Mouse (Mus musculus): ENCODE data around the gene Dpf3. TPM values are rescaled to one million over a fixed set of nuclear protein-coding genes. Genes with fewer than 3 reads are reported as not detected.

Dpf3 gene
- total RNA-seq, 4 experiments from 2014 or later: 16.3 to 26.0 (median 20.2) TPM

Other genes starting within 250 kb of the Dpf3 start
- 10 to 100 TPM; 29.4 to 35.6 (median 30.6) TPM for gene Dcaf4, start 32.8 kb upstream of the Dpf3 start, total RNA-seq (2022)
- 10 to 100 TPM; 44.0 to 50.8 (median 47.7) TPM for gene Zfyve1, start 109.5 kb upstream of the Dpf3 start, total RNA-seq (2022)
- gene Rbm25, start 143.5 kb upstream of the Dpf3 start, total RNA-seq (2022): 100 to 1,000 TPM; 122 to 143 (median 133) TPM
- 10 to 100 TPM; 64.2 to 76.0 (median 69.9) TPM for gene Psen1, start 200.4 kb upstream of the Dpf3 start, total RNA-seq (2022)